Comparison of ENCODE assay signal across 11 mouse cellular contexts in the genomic region with DNA sequence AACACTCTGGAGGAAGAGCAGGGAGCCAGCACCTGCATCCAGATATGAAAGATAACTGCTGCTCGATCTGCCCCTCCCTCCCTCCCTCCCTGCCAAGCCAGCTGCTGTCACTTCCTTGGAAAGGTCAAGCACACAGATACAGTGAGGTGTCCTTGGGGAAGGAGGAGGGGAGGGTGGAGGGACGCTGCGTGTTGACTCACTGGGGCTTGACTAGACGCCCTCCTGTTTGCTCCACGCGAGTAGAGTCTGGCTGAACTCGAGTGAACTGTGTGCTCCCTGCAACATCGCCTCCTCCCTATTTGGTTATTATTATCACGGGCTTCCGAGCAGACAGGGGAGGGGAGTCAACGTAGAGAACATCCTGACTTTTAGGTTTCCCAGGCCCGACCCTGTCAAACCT.
DNase-seq lines count a peak whose midpoint lies in the region; ATAC-seq lines count a peak whose summit lies in the region.
"Had no signal": no experiment of that assay in that cellular context is flagged by ENCODE, and none has a peak within 500 bp of the region (broad histone marks: within the 10 kb centered on the region; RNA-seq: fewer than 3 reads in every experiment).

No protein-coding gene starts in this region.

- peaks cover 11% of the 10 kb centered on the region; the same call in 1 of the 2 replicates for H3K4me1 ChIP-seq in neural tube, embryonic 14.5 days (ENCODE audit: control insufficient read depth, insufficient read depth, low read length)
- peaks cover 30% of the 10 kb centered on the region for H3K4me1 ChIP-seq in neural tube, embryonic 15.5 days
- H3K4me1 ChIP-seq in stomach, embryonic 16.5 days (ENCODE audit: control insufficient read depth, insufficient read depth, low read length): peaks cover 10% of the 10 kb centered on the region
- H3K4me1 ChIP-seq in forebrain, embryonic 13.5 days: peaks cover 33% of the 10 kb centered on the region

- ATAC-seq in neural tube, embryonic 14.5 days (ENCODE audit: low read depth): peak; percentile 54; the same call in 1 of the 2 replicates
- ATAC-seq in neural tube, embryonic 15.5 days (ENCODE audit: low FRiP score): no peak
- peak; percentile 33; the same call in 1 of the 2 replicates for ATAC-seq in stomach, embryonic 16.5 days (ENCODE audit: insufficient read depth, low FRiP score)
- no peak for ATAC-seq in forebrain, embryonic 13.5 days
- ATAC-seq: hindbrain, embryonic 16.5 days had no signal

- intact Hi-C loops in heart, postnatal 25 days (cut with DNase I): no loop called here

- WGBS in neural tube, embryonic 14.5 days: 49% methylated on average over 12 of the region's 12 CpGs
- WGBS in neural tube, embryonic 15.5 days: 55% methylated on average over 12 of the region's 12 CpGs
- WGBS in stomach, embryonic 16.5 days: 17% methylated on average over 12 of the region's 12 CpGs
- WGBS in forebrain, embryonic 13.5 days: 75% methylated on average over 12 of the region's 12 CpGs

- no peak overlapping the region for H3K4me2 ChIP-seq in neural tube, embryonic 14.5 days (ENCODE audit: low read depth, low read length)
- no peak overlapping the region for H3K4me2 ChIP-seq in neural tube, embryonic 15.5 days
- H3K4me2 ChIP-seq in stomach, embryonic 16.5 days (ENCODE audit: low read depth, low read length): peak overlapping the region; percentile 27
- no peak overlapping the region for H3K4me2 ChIP-seq in forebrain, embryonic 13.5 days
- H3K4me2 ChIP-seq: limb, embryonic 13.5 days had no signal

- H3K9ac ChIP-seq in neural tube, embryonic 14.5 days (replicated peaks; ENCODE audit: low read depth, low read length): no peak overlapping the region
- H3K9ac ChIP-seq in neural tube, embryonic 15.5 days (replicated peaks): no peak overlapping the region
- no peak overlapping the region for H3K9ac ChIP-seq in stomach, embryonic 16.5 days (ENCODE audit: low read length)
- H3K9ac ChIP-seq in forebrain, embryonic 13.5 days: no peak overlapping the region
- H3K9ac ChIP-seq: limb, embryonic 13.5 days had no signal

- no peaks in the 10 kb centered on the region for H3K27me3 ChIP-seq in neural tube, embryonic 14.5 days (ENCODE audit: control insufficient read depth, insufficient read depth, low read length)
- H3K27me3 ChIP-seq in neural tube, embryonic 15.5 days (replicated peaks): no peaks in the 10 kb centered on the region
- H3K27me3 ChIP-seq in stomach, embryonic 16.5 days (ENCODE audit: control insufficient read depth, insufficient read depth, low read length): 0 out of 2 replicates have a peak, but pooled peaks cover 3% of the 10 kb centered on the region
- H3K27me3 ChIP-seq in forebrain, embryonic 13.5 days: peaks cover 10% of the 10 kb centered on the region; the same call in 1 of the 2 replicates
- H3K27me3 ChIP-seq: limb, embryonic 13.5 days had no signal

- DNase-seq in gastrocnemius, postnatal 25 days: peak; percentile 40
- DNase-seq in gastrocnemius, adult 8-10 months (ENCODE audit: low spot score in 2 of 2): no peak
- DNase-seq in heart, postnatal 25 days (ENCODE audit: low spot score): peak; percentile 40
- DNase-seq in thymus, postnatal 14 days: no peak
- DNase-seq: cerebellum, postnatal 25 days had no signal

- no peaks in the 10 kb centered on the region for H3K9me3 ChIP-seq in neural tube, embryonic 14.5 days (ENCODE audit: control insufficient read depth, low read length)
- no peaks in the 10 kb centered on the region for H3K9me3 ChIP-seq in neural tube, embryonic 15.5 days (replicated peaks)
- H3K9me3 ChIP-seq in stomach, embryonic 16.5 days (replicated peaks; ENCODE audit: control insufficient read depth, low read length): no peaks in the 10 kb centered on the region
- no peaks in the 10 kb centered on the region for H3K9me3 ChIP-seq in forebrain, embryonic 13.5 days (replicated peaks)
- H3K9me3 ChIP-seq: limb, embryonic 13.5 days had no signal

- no peak overlapping the region for H3K27ac ChIP-seq in neural tube, embryonic 14.5 days (ENCODE audit: low read depth, low read length)
- no peak overlapping the region for H3K27ac ChIP-seq in neural tube, embryonic 15.5 days (replicated peaks)
- H3K27ac ChIP-seq in stomach, embryonic 16.5 days (ENCODE audit: low read length): no peak overlapping the region
- H3K27ac ChIP-seq in forebrain, embryonic 13.5 days: no peak overlapping the region
- H3K27ac ChIP-seq: limb, embryonic 13.5 days had no signal

- no peak overlapping the region for H3K4me3 ChIP-seq in neural tube, embryonic 14.5 days (ENCODE audit: low read depth, low read length)
- H3K4me3 ChIP-seq in neural tube, embryonic 15.5 days (replicated peaks): no peak overlapping the region
- H3K4me3 ChIP-seq in stomach, embryonic 16.5 days (replicated peaks; ENCODE audit: low read length): no peak overlapping the region
- no peak overlapping the region for H3K4me3 ChIP-seq in forebrain, embryonic 13.5 days
- H3K4me3 ChIP-seq: limb, embryonic 13.5 days had no signal

- no peaks in the 10 kb centered on the region for H3K36me3 ChIP-seq in neural tube, embryonic 14.5 days (ENCODE audit: control insufficient read depth, insufficient read depth, low read length)
- H3K36me3 ChIP-seq in neural tube, embryonic 15.5 days: no peaks in the 10 kb centered on the region
- no peaks in the 10 kb centered on the region for H3K36me3 ChIP-seq in stomach, embryonic 16.5 days (ENCODE audit: control insufficient read depth, insufficient read depth, low read length)
- no peaks in the 10 kb centered on the region for H3K36me3 ChIP-seq in forebrain, embryonic 13.5 days (ENCODE audit: poor library complexity, severe bottlenecking)
- H3K36me3 ChIP-seq: limb, embryonic 13.5 days had no signal

Comparison
In these comparisons a context has a peak if more than half of its experiments do, and no peak if none do; other contexts are left out.
1. DNase-seq: peak in gastrocnemius, postnatal 25 days (single experiment) and heart, postnatal 25 days (single experiment); none in gastrocnemius, adult 8-10 months (0 of 2) and thymus, postnatal 14 days (single experiment).
2. ATAC-seq: peak in neural tube, embryonic 14.5 days (single experiment) and stomach, embryonic 16.5 days (single experiment); none in neural tube, embryonic 15.5 days (single experiment) and forebrain, embryonic 13.5 days (single experiment).